Mouse (Mus musculus) G1E (cell line): ENCODE data around the gene Rdh19.
"Not testable (repeated sequence)": the region's sequence is repeated elsewhere in the genome, so short reads cannot be mapped to it uniquely, and the experiment has no call there.

Experiments
- CTCF ChIP-seq: IDR thresholded peaks from 2 replicates; pipeline ENCODE4 v1.5.1; 2012; ENCODE audit warnings: low read depth, low read length, inconsistent platforms, mixed read lengths
- GATA1 ChIP-seq: IDR thresholded peaks from 2 replicates; pipeline ENCODE4 v1.6.1; 2012; ENCODE audit warnings: borderline replicate concordance, low read length, inconsistent platforms, mixed read lengths
- POLR2AphosphoS5 ChIP-seq: IDR thresholded peaks from 2 replicates; pipeline ENCODE4 v1.6.1; 2012; ENCODE audit warnings: low read depth, low read length, inconsistent platforms; ENCODE audit not compliant: insufficient replicate concordance
- TAL1 ChIP-seq: conservative IDR thresholded peaks from 2 replicates; pipeline ENCODE4 v1.6.1; 2012; ENCODE audit warnings: low read depth, low read length, inconsistent platforms, mixed read lengths

DNA sequence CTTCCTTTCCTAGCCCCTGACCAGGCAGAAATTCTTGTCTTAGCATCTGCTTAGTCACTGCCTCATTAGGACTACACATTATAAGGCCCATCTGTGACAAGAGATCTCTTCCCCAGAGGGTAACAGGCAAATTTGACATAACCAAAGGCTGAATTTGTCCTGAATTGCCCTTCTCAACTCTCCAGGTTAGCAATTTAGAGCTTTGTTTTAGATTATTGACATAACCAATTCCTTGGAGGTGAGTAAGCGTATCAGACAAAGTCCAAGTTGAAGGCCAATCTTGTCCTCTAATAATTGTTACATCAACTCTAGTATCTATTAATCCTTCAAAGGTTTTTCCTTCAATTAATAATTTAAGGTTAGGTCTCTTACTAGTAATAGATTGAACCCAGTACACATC, 15.5 kb upstream of the Rdh19 start:
- not testable (repeated sequence) for TF ChIP-seq CTCF, POLR2AphosphoS5, TAL1, GATA1
